Mouse (Mus musculus) testis, adult 2 months (tissue): ENCODE data around the gene Trit1.

Source experiments
- CTCF ChIP-seq: fragments of 200-500 bp; IDR thresholded peaks from 2 replicates; pipeline ENCODE4 v1.5.1; 2012; ENCODE audit warnings: low read depth, mild to moderate bottlenecking, inconsistent platforms, low read length, moderate library complexity; ENCODE audit not compliant: control insufficient read depth, insufficient read depth, insufficient replicate concordance
- POLR2A ChIP-seq: fragments of 200-500 bp; IDR thresholded peaks from 2 replicates; pipeline ENCODE4 v1.6.1; 2012; ENCODE audit warnings: low read depth, mild to moderate bottlenecking, inconsistent platforms, low read length, moderate library complexity; ENCODE audit not compliant: control insufficient read depth

DNA sequence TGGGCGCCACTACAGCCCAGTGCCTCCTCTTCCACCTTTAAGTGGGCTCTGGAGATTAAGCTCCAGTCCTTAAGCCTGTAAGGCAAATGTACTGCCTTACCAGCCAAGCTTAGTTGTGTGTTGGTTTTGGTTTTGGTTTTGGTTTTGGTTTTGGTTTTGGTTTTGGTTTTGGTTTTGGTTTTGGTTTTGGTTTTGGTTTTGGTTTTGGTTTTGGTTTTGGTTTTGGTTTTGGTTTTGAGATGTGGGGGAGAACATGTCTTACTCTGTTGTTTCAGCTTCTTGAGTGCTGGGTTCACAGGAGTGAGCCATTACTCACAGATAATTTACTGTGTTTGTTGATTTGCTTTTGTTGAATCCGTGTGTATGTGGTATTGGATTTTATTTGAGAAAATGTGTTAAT lies 68.9 kb downstream of the Trit1 start:
- no peak for TF ChIP-seq CTCF
- TF ChIP-seq POLR2A: no peak
